ENCODE assay signal across 21 mouse cellular contexts in genomic region chr4:133291255-133291654, GRCm38 (mm10). TPM values are rescaled to one million over a fixed set of nuclear protein-coding genes. Genes with fewer than 3 reads are reported as not detected.
"Had no signal": no experiment of that assay in that cellular context is flagged by ENCODE, and none has a peak within 500 bp of the region (broad histone marks: within the 10 kb centered on the region; RNA-seq: fewer than 3 reads in every experiment).

No protein-coding gene starts in this region.

- H3K27me3 ChIP-seq: intestine, embryonic 15.5 days; limb, embryonic 13.5 days had no signal

- H3K4me3 ChIP-seq: intestine, embryonic 15.5 days; kidney, embryonic 15.5 days; limb, embryonic 10.5 days; limb, embryonic 13.5 days; megakaryocyte, embryonic 14.5 days had no signal

- H3K36me3 ChIP-seq: intestine, embryonic 15.5 days had no signal

- ATAC-seq: intestine, embryonic 15.5 days; lung, postnatal 0 days had no signal

- DNase-seq: kidney, adult 11 months; kidney, adult 8-10 months; kidney, postnatal 10 days; kidney, postnatal 36 days; lung, embryonic 14.5 days; midbrain, embryonic 14.5 days; right cerebral cortex, adult 18-20 months; right cerebral cortex, postnatal 14 days; right cerebral cortex, postnatal 4 days; thymus, adult 2 months; thymus, postnatal 14 days; thymus, postnatal 4 days had no signal

- H3K27ac ChIP-seq: intestine, embryonic 15.5 days; kidney, embryonic 15.5 days; limb, embryonic 10.5 days; limb, embryonic 13.5 days; macrophage; stomach, postnatal 0 days had no signal

- H3K9ac ChIP-seq: intestine, embryonic 15.5 days; kidney, embryonic 15.5 days; limb, embryonic 13.5 days; lung, embryonic 14.5 days had no signal

- H3K9me3 ChIP-seq: intestine, embryonic 15.5 days; kidney, embryonic 15.5 days; limb, embryonic 10.5 days; limb, embryonic 13.5 days; megakaryocyte, embryonic 14.5 days had no signal

- H3K4me2 ChIP-seq: intestine, embryonic 15.5 days; kidney, embryonic 15.5 days; limb, embryonic 13.5 days; lung, embryonic 14.5 days; midbrain, embryonic 11.5 days had no signal

RNA-seq across cellular contexts. Expression of gene Sytl1, which starts 28.3 kb away (rescaled TPM):
- polyA plus RNA-seq: macrophage had no signal
